Mouse (Mus musculus) CH12.LX (cell line): Measurements from ENCODE around the gene Serbp1. TPM values are rescaled to one million over a fixed set of nuclear protein-coding genes. Genes with fewer than 3 reads are reported as not detected.
"Not testable (repeated sequence)": the region's sequence is repeated elsewhere in the genome, so short reads cannot be mapped to it uniquely, and the experiment has no call there.

Experiments
- DNase-seq: peaks from one replicate; pipeline ENCODE4 v3.0.0-alpha.2; 2013; ENCODE audit errors: extremely low read depth
- H3K27ac ChIP-seq: 2 replicates; pipeline ENCODE4 v1.5.1; 2012; ENCODE audit warnings: low read depth, mild to moderate bottlenecking, control low read depth, moderate library complexity; ENCODE audit not compliant: insufficient read depth
- H3K27me3 ChIP-seq: replicated peaks from 2 replicates; pipeline ENCODE3; 2012; ENCODE audit warnings: inconsistent platforms
- H3K36me3 ChIP-seq, 2 experiments: replicated peaks in 1 of 2; 2 replicates each; pipeline versions ENCODE3 to v1.6.1; 2012; ENCODE audit warnings: inconsistent platforms in 1 of 2, low read length in 1 of 2, mild to moderate bottlenecking in 1 of 2, mixed read lengths in 1 of 2, moderate library complexity in 1 of 2; ENCODE audit not compliant: control insufficient read depth in 1 of 2, insufficient read depth in 1 of 2
- H3K4me1 ChIP-seq, 2 experiments: 2 replicates each; pipeline ENCODE4 v1.6.1; 2012; ENCODE audit warnings: inconsistent platforms in 1 of 2, moderate library complexity in 1 of 2; ENCODE audit not compliant: insufficient read depth in 2 of 2, control insufficient read depth in 1 of 2
- H3K4me2 ChIP-seq: 2 replicates; pipeline ENCODE4 v1.6.1; 2012; ENCODE audit warnings: low read depth, mild to moderate bottlenecking, control low read depth; ENCODE audit not compliant: poor library complexity, insufficient read depth, severe bottlenecking
- H3K4me3 ChIP-seq, 3 experiments: fragments of 150-350 bp in 1 of 3; sonication (generic) in 1 of 3; replicated peaks in 1 of 3; 2 replicates each; pipeline versions ENCODE3 to v1.5.1; 2011 to 2012; ENCODE audit warnings: low read depth in 2 of 3, low read length in 2 of 3, mild to moderate bottlenecking in 2 of 3, moderate library complexity in 2 of 3, control low read depth in 1 of 3, improper control_type of control experiment in 1 of 3, inconsistent platforms in 1 of 3, mixed read lengths in 1 of 3; ENCODE audit not compliant: poor library complexity in 1 of 3
- H3K79me2 ChIP-seq: replicated peaks from 2 replicates; pipeline ENCODE4 v1.6.1; 2012; ENCODE audit warnings: mild to moderate bottlenecking, moderate library complexity; ENCODE audit not compliant: control insufficient read depth, poor library complexity, insufficient read depth, severe bottlenecking; ENCODE audit errors: extremely low read depth
- H3K9ac ChIP-seq: 2 replicates; pipeline ENCODE4 v1.6.1; 2012; ENCODE audit warnings: low read depth, mild to moderate bottlenecking, control low read depth, moderate library complexity; ENCODE audit not compliant: insufficient read depth
- H3K9me3 ChIP-seq: replicated peaks from 2 replicates; pipeline ENCODE3; 2012; ENCODE audit warnings: low read length, inconsistent platforms, mixed read lengths
- E2F4 ChIP-seq: IDR thresholded peaks from 2 replicates; pipeline ENCODE4 v1.6.1; 2011; ENCODE audit warnings: low read depth, low read length, improper control_type of control experiment; ENCODE audit not compliant: insufficient replicate concordance
- HCFC1 ChIP-seq: IDR thresholded peaks from 2 replicates; pipeline ENCODE4 v1.6.1; 2012; ENCODE audit warnings: low read depth, mild to moderate bottlenecking, inconsistent platforms, low read length, improper control_type of control experiment
- JUN ChIP-seq: IDR thresholded peaks from 2 replicates; pipeline ENCODE4 v1.6.1; 2011; ENCODE audit warnings: low read depth, mild to moderate bottlenecking, low read length, improper control_type of control experiment, moderate library complexity; ENCODE audit not compliant: insufficient read depth
- MAFK ChIP-seq: IDR thresholded peaks from 2 replicates; pipeline ENCODE4 v1.6.1; 2011; ENCODE audit warnings: low read length, improper control_type of control experiment; ENCODE audit not compliant: insufficient replicate concordance
- MAX ChIP-seq: IDR thresholded peaks from 2 replicates; pipeline ENCODE4 v1.6.1; 2011; ENCODE audit warnings: low read length, improper control_type of control experiment
- MAZ ChIP-seq: IDR thresholded peaks from 2 replicates; pipeline ENCODE4 v1.6.1; 2012; ENCODE audit warnings: low read depth, mild to moderate bottlenecking, inconsistent platforms, low read length, improper control_type of control experiment, moderate library complexity
- MEF2A ChIP-seq: IDR thresholded peaks from 2 replicates; pipeline ENCODE4 v1.6.1; 2014; ENCODE audit warnings: low read depth, mild to moderate bottlenecking, inconsistent platforms, low read length, improper control_type of control experiment, borderline replicate concordance
- MXI1 ChIP-seq: IDR thresholded peaks from 2 replicates; pipeline ENCODE4 v1.6.1; 2011; ENCODE audit warnings: mild to moderate bottlenecking, low read depth, low read length, improper control_type of control experiment
- MYC ChIP-seq: IDR thresholded peaks from 2 replicates; pipeline ENCODE4 v1.6.1; 2011; ENCODE audit warnings: low read depth, mild to moderate bottlenecking, improper control_type of control experiment, low read length
- PAX5 ChIP-seq: IDR thresholded peaks from 2 replicates; pipeline ENCODE4 v1.6.1; 2012; ENCODE audit warnings: low read length, inconsistent platforms, mixed read lengths
- POLR2AphosphoS2 ChIP-seq: IDR thresholded peaks from 2 replicates; pipeline ENCODE4 v1.6.1; 2011; ENCODE audit warnings: low read depth, low read length, improper control_type of control experiment
- RCOR1 ChIP-seq: conservative IDR thresholded peaks from 2 replicates; pipeline ENCODE4 v1.6.1; 2012; ENCODE audit warnings: low read depth, mild to moderate bottlenecking, inconsistent platforms, low read length, improper control_type of control experiment
- TBP ChIP-seq: conservative IDR thresholded peaks from 2 replicates; pipeline ENCODE4 v1.6.1; 2011; ENCODE audit warnings: low read depth, low read length, improper control_type of control experiment
- UBTF ChIP-seq: IDR thresholded peaks from 2 replicates; pipeline ENCODE4 v1.6.1; 2012; ENCODE audit warnings: low read depth, mild to moderate bottlenecking, inconsistent platforms, low read length, improper control_type of control experiment, moderate library complexity
- ZNF384 ChIP-seq: IDR thresholded peaks from 2 replicates; pipeline ENCODE4 v1.6.1; 2012; ENCODE audit warnings: low read depth, low read length, improper control_type of control experiment, inconsistent platforms
- dilution Hi-C: fragments of 300-500 bp; cut with MboI; formaldehyde crosslinking; loops from 2 replicates; pipeline ENCODE4 v1.14.3; 2020; ENCODE audit warnings: low sequenced_read_pairs; ENCODE audit not compliant: extremely low pct_unique_long_range_greater_than_20kb, extremely low pct_ligation_motif_present
- in situ Hi-C: fragments of 300-500 bp; cut with MboI; formaldehyde crosslinking; loops from 3 replicates; pipeline ENCODE4 v1.14.3; 2019; ENCODE audit warnings: low sequenced_read_pairs, low pct_ligation_motif_present, low pct_unique_long_range_greater_than_20kb, mixed read lengths
- polyA plus RNA-seq: library from polyadenylated mRNA; unstranded; fragments of >175 nt; gene quantifications from 2 replicates; pipeline ENCODE4 v1.2.1, GENCODE M21; 2012; ENCODE audit warnings: low read depth; ENCODE audit not compliant: insufficient read length
- total RNA-seq, 2 experiments: library from RNA; depleted of rRNA; stranded (reverse); fragments of 300-350 nt in 1 of 2; fragments of >200 nt in 1 of 2; gene quantifications; 2 replicates each; pipeline ENCODE4 v1.2.3; 2012 to 2014

Serbp1 gene
- total and polyA plus RNA-seq, 3 experiments, result 828 to 2,454 (median 835) TPM

- in situ Hi-C loops, result no loop called here
- H3K27me3 ChIP-seq, result no peaks in the 10 kb centered on the region
- no peak overlapping the region for H3K4me3 ChIP-seq
- no peak overlapping the region for H3K4me2 ChIP-seq
- H3K9me3 ChIP-seq, result no peaks in the 10 kb centered on the region
- no peaks in the 10 kb centered on the region for H3K36me3 ChIP-seq
- DNase-seq, result no peak
- no peak overlapping the region for H3K9ac ChIP-seq
- H3K4me1 ChIP-seq, result no peaks in the 10 kb centered on the region
- dilution Hi-C loops, result no loop called here
- TF ChIP-seq ZNF384, result no peak
- TF ChIP-seq MXI1, result no peak
- TF ChIP-seq RCOR1, result no peak
- TF ChIP-seq MAZ, result no peak
- no peak for TF ChIP-seq E2F4
- TF ChIP-seq TBP, result no peak
- no peak for TF ChIP-seq MYC
- TF ChIP-seq HCFC1, result no peak
- TF ChIP-seq POLR2AphosphoS2, result no peak
- no peak for TF ChIP-seq PAX5
- no peak for TF ChIP-seq JUN
- no peak overlapping the region for H3K27ac ChIP-seq
- no peaks in the 10 kb centered on the region for H3K79me2 ChIP-seq
Observed at GRCm38 (mm10) chr6:67217402-67217801, 20.6 kb upstream of the Serbp1 start.

DNA sequence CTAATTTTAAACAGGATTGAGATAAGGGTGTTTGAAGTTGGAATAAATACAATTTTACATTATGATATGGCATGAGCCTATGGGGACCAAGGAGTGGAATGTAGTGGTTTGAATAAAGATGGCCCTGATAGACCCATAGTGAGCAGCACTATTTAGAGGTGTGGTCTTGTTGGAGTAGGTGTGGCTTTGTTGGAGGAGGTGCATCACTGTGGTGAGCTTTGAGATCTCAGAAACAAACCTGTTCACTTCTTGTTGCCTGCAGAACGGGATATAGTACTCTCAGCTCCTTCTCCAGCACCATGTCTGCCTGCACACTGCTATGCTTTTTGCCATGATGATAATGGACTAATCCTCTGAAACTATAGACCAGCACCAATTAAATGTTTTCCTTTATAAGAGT, 20.1 kb upstream of the Serbp1 start:
- H3K79me2 ChIP-seq, result no peaks in the 10 kb centered on the region
- no peaks in the 10 kb centered on the region for H3K4me1 ChIP-seq
- dilution Hi-C loops, result no loop called here
- no peak overlapping the region for H3K4me2 ChIP-seq
- no peaks in the 10 kb centered on the region for H3K36me3 ChIP-seq
- H3K9ac ChIP-seq, result no peak overlapping the region
- DNase-seq, result no peak
- no peaks in the 10 kb centered on the region for H3K9me3 ChIP-seq
- H3K4me3 ChIP-seq, result no peak overlapping the region
- TF ChIP-seq UBTF, result no peak
- TF ChIP-seq ZNF384, result no peak
- no peak for TF ChIP-seq MAX
- no peak for TF ChIP-seq MEF2A
- TF ChIP-seq E2F4, result no peak
- H3K27me3 ChIP-seq, result no peaks in the 10 kb centered on the region
- in situ Hi-C loops, result no loop called here
- no peak overlapping the region for H3K27ac ChIP-seq

- TF ChIP-seq MAFK, result no peak
- TF ChIP-seq RCOR1, result no peak
- no peak for TF ChIP-seq JUN
- Histone ChIP-seq H3K9me3 (no peaks in the 10 kb centered on the region), H3K4me3 (no peak overlapping the region), H3K4me1 (no peaks in the 10 kb centered on the region), H3K9ac (no peak overlapping the region), H3K27ac (no peak overlapping the region), H3K27me3 (no peaks in the 10 kb centered on the region), H3K79me2 (no peaks in the 10 kb centered on the region), H3K36me3 (no peaks in the 10 kb centered on the region), H3K4me2 (no peak overlapping the region)
- no peak for DNase-seq
- in situ Hi-C loops (no loop called here), dilution Hi-C loops (no loop called here)
Observed at GRCm38 (mm10) chr6:67218566-67218965, 19.4 kb upstream of the Serbp1 start.

DNA sequence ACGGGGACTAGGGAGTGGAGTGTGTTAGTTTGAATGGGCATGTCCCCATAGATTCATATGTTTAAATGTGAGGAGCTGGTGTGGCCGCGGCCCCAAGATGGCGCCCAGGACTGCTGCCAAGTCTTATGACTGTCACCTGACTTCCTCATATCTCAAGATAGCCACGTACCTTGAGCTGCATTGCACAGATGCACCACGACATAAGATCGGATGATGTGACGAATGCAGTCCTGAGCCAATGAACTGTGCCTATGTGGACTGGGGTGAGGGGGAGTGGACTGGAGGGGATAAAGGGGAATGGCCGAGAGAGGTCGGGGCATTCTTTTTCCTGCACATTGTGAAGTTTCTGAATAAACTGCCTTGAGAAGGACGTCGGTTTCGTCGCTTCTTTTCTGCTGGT, 18.0 kb upstream of the Serbp1 start:
- dilution Hi-C loops, H3K9ac ChIP-seq, H3K36me3 ChIP-seq: not testable (repeated sequence)

More for the DNA sequence above, 18.0 kb upstream of the Serbp1 start:
- H3K4me1 ChIP-seq, H3K4me3 ChIP-seq, H3K9me3 ChIP-seq, H3K79me2 ChIP-seq, H3K27ac ChIP-seq, DNase-seq, H3K4me2 ChIP-seq, in situ Hi-C loops, H3K27me3 ChIP-seq: not testable (repeated sequence)
